Mouse (Mus musculus): ENCODE measurements around the gene Gm10226. TPM values are rescaled to one million over a fixed set of nuclear protein-coding genes. Genes with fewer than 3 reads are reported as not detected.
"Not testable (repeated sequence)": the region's sequence is repeated elsewhere in the genome, so short reads cannot be mapped to it uniquely, and the experiment has no call there.

Gene Gm10226
- polyA plus RNA-seq, 1 experiment from 2014 or later, result 4.6 TPM

GRCm38 (mm10) chr17:21693342-21693741 lies 1.7 kb downstream of the Gm10226 start:
- Histone ChIP-seq H3K27ac (no peak overlapping the region), H3K36me3 (ENCODE audit: insufficient read depth, low read length) (peaks cover 6% of the 10 kb centered on the region; the same call in 1 of the 2 replicates), H3K4me1 (replicated peaks; ENCODE audit: insufficient read depth, low read length) (no peaks in the 10 kb centered on the region), H3K9me3 (replicated peaks; ENCODE audit: low read length) (no peaks in the 10 kb centered on the region), H3K4me3 (replicated peaks; ENCODE audit: low read depth, low read length) (no peak overlapping the region), H3K4me2 (ENCODE audit: low read length) (no peak overlapping the region), H3K27me3 (ENCODE audit: insufficient read depth, low read length) (no peaks in the 10 kb centered on the region), H3K9ac (ENCODE audit: low read depth, low read length) (no peak overlapping the region)
- DNase-seq (ENCODE audit: low spot score) (peak; percentile 67), ATAC-seq (replicated peaks; ENCODE audit: low FRiP score, low read depth) (no peak)
- no peak for TF ChIP-seq CTCF (IDR thresholded peaks at IDR 0.05; ENCODE audit: low read depth)
- 45% methylated on average over 3 of the region's 3 CpGs for WGBS

GRCm38 (mm10) chr17:21696073-21696472 lies 4.4 kb downstream of the Gm10226 start:
- DNase-seq (ENCODE audit: low spot score) (no peak), ATAC-seq (replicated peaks; ENCODE audit: low FRiP score, low read depth) (no peak)
- H3K27ac ChIP-seq, result no peak overlapping the region
- H3K4me3 ChIP-seq (replicated peaks; ENCODE audit: low read depth, low read length), result no peak overlapping the region
- H3K9ac ChIP-seq (ENCODE audit: low read depth, low read length), result no peak overlapping the region
- H3K36me3 ChIP-seq (ENCODE audit: insufficient read depth, low read length), result peaks cover 5% of the 10 kb centered on the region; the same call in 1 of the 2 replicates
- H3K4me2 ChIP-seq (ENCODE audit: low read length), result no peak overlapping the region
- H3K9me3 ChIP-seq (replicated peaks; ENCODE audit: low read length), result no peaks in the 10 kb centered on the region
- H3K4me1 ChIP-seq (replicated peaks; ENCODE audit: insufficient read depth, low read length), result no peaks in the 10 kb centered on the region
- no peak for TF ChIP-seq CTCF (IDR thresholded peaks at IDR 0.05; ENCODE audit: low read depth)
- no peaks in the 10 kb centered on the region for H3K27me3 ChIP-seq (ENCODE audit: insufficient read depth, low read length)

GRCm38 (mm10) chr17:21702281-21703240 lies 10.9 kb downstream of the Gm10226 start:
- Histone ChIP-seq H3K4me2 (ENCODE audit: low read length) (no peak overlapping the region), H3K4me3 (replicated peaks; ENCODE audit: low read depth, low read length) (no peak overlapping the region), H3K9ac (ENCODE audit: low read depth, low read length) (no peak overlapping the region), H3K27ac (no peak overlapping the region), H3K27me3 (ENCODE audit: insufficient read depth, low read length) (no peaks in the 10 kb centered on the region), H3K36me3 (ENCODE audit: insufficient read depth, low read length) (no peaks in the 10 kb centered on the region), H3K4me1 (replicated peaks; ENCODE audit: insufficient read depth, low read length) (no peaks in the 10 kb centered on the region), H3K9me3 (replicated peaks; ENCODE audit: low read length) (no peaks in the 10 kb centered on the region)
- DNase-seq (ENCODE audit: low spot score) (no peak), ATAC-seq (replicated peaks; ENCODE audit: low FRiP score, low read depth) (no peak)
- TF ChIP-seq CTCF (IDR thresholded peaks at IDR 0.05; ENCODE audit: low read depth), result no peak
- WGBS, result 54% methylated on average over 5 of the region's 5 CpGs

GRCm38 (mm10) chr17:21703414-21703813 lies 11.8 kb downstream of the Gm10226 start:
- 77% methylated on average over 1 of the region's 1 CpGs for WGBS
- DNase-seq (ENCODE audit: low spot score) (no peak), ATAC-seq (replicated peaks; ENCODE audit: low FRiP score, low read depth) (no peak)
- TF ChIP-seq CTCF (IDR thresholded peaks at IDR 0.05; ENCODE audit: low read depth), result no peak
- no peaks in the 10 kb centered on the region for H3K27me3 ChIP-seq (ENCODE audit: insufficient read depth, low read length)
- H3K4me1 ChIP-seq (replicated peaks; ENCODE audit: insufficient read depth, low read length), result 0 out of 2 replicates have a peak, but pooled peaks cover 1% of the 10 kb centered on the region
- H3K4me3 ChIP-seq (replicated peaks; ENCODE audit: low read depth, low read length), result no peak overlapping the region
- no peaks in the 10 kb centered on the region for H3K9me3 ChIP-seq (replicated peaks; ENCODE audit: low read length)
- H3K4me2 ChIP-seq (ENCODE audit: low read length), result no peak overlapping the region
- no peaks in the 10 kb centered on the region for H3K36me3 ChIP-seq (ENCODE audit: insufficient read depth, low read length)
- no peak overlapping the region for H3K27ac ChIP-seq
- no peak overlapping the region for H3K9ac ChIP-seq (ENCODE audit: low read depth, low read length)

GRCm38 (mm10) chr17:21707343-21707996 lies 15.8 kb downstream of the Gm10226 start, which contains the start of gene Zfp760:
TSS of gene Zfp760 (plus strand) at chr17:21707741.
- H3K4me2 ChIP-seq (ENCODE audit: low read length), result peak within 1 kb of the TSS; percentile 58
- TF ChIP-seq CTCF (IDR thresholded peaks at IDR 0.05; ENCODE audit: low read depth), result no peak
- H3K9me3 ChIP-seq (replicated peaks; ENCODE audit: low read length), result no peaks in the 10 kb centered on the region
- no peaks in the 10 kb centered on the region for H3K36me3 ChIP-seq (ENCODE audit: insufficient read depth, low read length)
- H3K27ac ChIP-seq, result peak within 1 kb of the TSS; percentile 93
- H3K27me3 ChIP-seq (ENCODE audit: insufficient read depth, low read length), result no peaks in the 10 kb centered on the region
- peak within 1 kb of the TSS; percentile 64 for H3K9ac ChIP-seq (ENCODE audit: low read depth, low read length)
- H3K4me3 ChIP-seq (replicated peaks; ENCODE audit: low read depth, low read length), result peak within 1 kb of the TSS; percentile 58
- WGBS, result 5% methylated on average over 26 of the region's 26 CpGs
- ATAC-seq (replicated peaks; ENCODE audit: low FRiP score, low read depth) (peak; percentile 99), DNase-seq (ENCODE audit: low spot score) (peak; percentile 98)
- 0 out of 2 replicates have a peak, but pooled peaks cover 3% of the 10 kb centered on the region for H3K4me1 ChIP-seq (replicated peaks; ENCODE audit: insufficient read depth, low read length)

GRCm38 (mm10) chr17:21708401-21708800 lies 16.7 kb downstream of the Gm10226 start:
- 28% methylated on average over 2 of the region's 2 CpGs for WGBS
- DNase-seq (ENCODE audit: low spot score), result peak; percentile 6
- H3K27ac ChIP-seq, result 0 out of 2 replicates have a peak overlapping the region, but pooled peaks have one; percentile 93

GRCm38 (mm10) chr17:21730495-21730894 lies 38.8 kb downstream of the Gm10226 start, which contains the start of gene Zfp229:
TSS of gene Zfp229 (plus strand) at chr17:21730795.
- H3K9me3 ChIP-seq (replicated peaks; ENCODE audit: low read length); H3K27me3 ChIP-seq (ENCODE audit: insufficient read depth, low read length); H3K4me2 ChIP-seq (ENCODE audit: low read length); H3K4me1 ChIP-seq (replicated peaks; ENCODE audit: insufficient read depth, low read length); H3K9ac ChIP-seq (ENCODE audit: low read depth, low read length); H3K36me3 ChIP-seq (ENCODE audit: insufficient read depth, low read length); ATAC-seq (replicated peaks; ENCODE audit: low FRiP score, low read depth); DNase-seq (ENCODE audit: low spot score); H3K27ac ChIP-seq; H3K4me3 ChIP-seq (replicated peaks; ENCODE audit: low read depth, low read length): not testable (repeated sequence)
- WGBS, result 95% methylated on average over 7 of the region's 22 CpGs

More at GRCm38 (mm10) chr17:21708401-21708800, 16.7 kb downstream of the Gm10226 start:
- Histone ChIP-seq H3K4me3 (replicated peaks; ENCODE audit: low read depth, low read length) (peak overlapping the region; percentile 58), H3K27me3 (ENCODE audit: insufficient read depth, low read length) (no peaks in the 10 kb centered on the region), H3K9me3 (replicated peaks; ENCODE audit: low read length) (no peaks in the 10 kb centered on the region), H3K4me1 (replicated peaks; ENCODE audit: insufficient read depth, low read length) (0 out of 2 replicates have a peak, but pooled peaks cover 3% of the 10 kb centered on the region), H3K36me3 (ENCODE audit: insufficient read depth, low read length) (no peaks in the 10 kb centered on the region), H3K9ac (ENCODE audit: low read depth, low read length) (peak overlapping the region; percentile 49; the same call in 1 of the 2 replicates), H3K4me2 (ENCODE audit: low read length) (peak overlapping the region; percentile 58)
- no peak for TF ChIP-seq CTCF (IDR thresholded peaks at IDR 0.05; ENCODE audit: low read depth)
- ATAC-seq (replicated peaks; ENCODE audit: low FRiP score, low read depth), result no peak
